Mouse (Mus musculus) induced T-regulatory cell, adult 2 months (primary cell): ENCODE measurements at regions not wholly inside any gene's neighbourhood (a gene's known extent, or its start where the extent isn't known, plus 50 kb on each side); places are given as distances from the start of the nearest gene placed in this dataset.

Experiments
- DNase-seq: peaks from one replicate; pipeline ENCODE4 v3.0.0-alpha.2; 2012; ENCODE audit warnings: low read depth

- no peak for DNase-seq
Observed at GRCm38 (mm10) chr9:41377701-41378626, 216.5 kb upstream of the Ubash3b start.

GRCm38 (mm10) chr9:41376948-41377700 is 215.6 kb upstream of the Ubash3b start:
- DNase-seq = no peak

- DNase-seq = no peak
Observed at GRCm38 (mm10) chr9:41375984-41376651, 214.6 kb upstream of the Ubash3b start.

- DNase-seq = no peak
Observed at GRCm38 (mm10) chr9:41374591-41375481, 213.3 kb upstream of the Ubash3b start.

GRCm38 (mm10) chr9:41366405-41366804 is 204.9 kb upstream of the Ubash3b start:
- no peak for DNase-seq

- DNase-seq = no peak
Observed at GRCm38 (mm10) chr9:41365251-41365650, 203.8 kb upstream of the Ubash3b start.

- no peak for DNase-seq
Observed at GRCm38 (mm10) chr9:41364442-41365250, 203.1 kb upstream of the Ubash3b start.

GRCm38 (mm10) chr9:41360356-41360755 is 198.9 kb upstream of the Ubash3b start:
- no peak for DNase-seq

GRCm38 (mm10) chr9:41359286-41359685 is 197.8 kb upstream of the Ubash3b start:
- no peak for DNase-seq

- no peak for DNase-seq
Observed at GRCm38 (mm10) chr9:41345338-41345737, 183.8 kb upstream of the Ubash3b start.

- no peak for DNase-seq
Observed at GRCm38 (mm10) chr9:41337375-41337774, 175.9 kb upstream of the Ubash3b start.

- DNase-seq = no peak
Observed at GRCm38 (mm10) chr9:41336801-41337200, 175.3 kb upstream of the Ubash3b start.

GRCm38 (mm10) chr9:41334462-41335241 is 173.2 kb upstream of the Ubash3b start:
- no peak for DNase-seq

GRCm38 (mm10) chr9:41333526-41333925 is 172.0 kb upstream of the Ubash3b start:
- DNase-seq = no peak

GRCm38 (mm10) chr9:41328959-41329358 is 167.5 kb upstream of the Ubash3b start:
- DNase-seq = no peak

- DNase-seq = no peak
Observed at GRCm38 (mm10) chr9:41328480-41328879, 167.0 kb upstream of the Ubash3b start.

GRCm38 (mm10) chr9:41328056-41328455 is 166.6 kb upstream of the Ubash3b start:
- DNase-seq = no peak

- DNase-seq = no peak
Observed at GRCm38 (mm10) chr9:41327561-41327960, 166.1 kb upstream of the Ubash3b start.

- no peak for DNase-seq
Observed at GRCm38 (mm10) chr9:41326772-41327560, 165.5 kb upstream of the Ubash3b start.
